31 mouse cellular contexts compared by ENCODE assay signal in genomic region chr7:26168765-26169536, GRCm38 (mm10). TPM values are rescaled to one million over a fixed set of nuclear protein-coding genes. Genes with fewer than 3 reads are reported as not detected.
"Had no signal": no experiment of that assay in that cellular context is flagged by ENCODE, and none has a peak within 500 bp of the region (broad histone marks: within the 10 kb centered on the region; RNA-seq: fewer than 3 reads in every experiment).

No protein-coding gene starts in this region.

RNA-seq across cellular contexts. Expression of gene Cyp2b9, which starts 4.3 kb away (rescaled TPM):
- total RNA-seq: gastrocnemius, adult 2 months; gastrocnemius, postnatal 10 days; gastrocnemius, postnatal 25 days; heart, adult 18-20 months; heart, adult 8-10 months; heart, postnatal 10 days; heart, postnatal 25 days; heart, postnatal 4 days; layer of hippocampus, adult 2 months; layer of hippocampus, postnatal 10 days; layer of hippocampus, postnatal 25 days; left cerebral cortex, adult 2 months; left cerebral cortex, postnatal 14 days; left cerebral cortex, postnatal 36 days had no signal
- polyA plus RNA-seq: frontal cortex, adult 2 months; heart, embryonic 10.5 days; heart, embryonic 12.5 days; heart, embryonic 14.5 days; heart, embryonic 16.5 days; hindbrain, embryonic 10.5 days; hindbrain, embryonic 12.5 days; hindbrain, embryonic 14.5 days; hindbrain, embryonic 16.5 days; inflammation-experienced regulatory T-cells, adult 6 months; intestine, embryonic 15.5 days; intestine, postnatal 0 days; kidney, embryonic 14.5 days; kidney, embryonic 16.5 days; limb, embryonic 10.5 days; limb, embryonic 12.5 days; limb, embryonic 14.5 days had no signal
